Mouse (Mus musculus) heart, embryonic 13.5 days (tissue): ENCODE results near the gene Padi1. TPM values are rescaled to one million over a fixed set of nuclear protein-coding genes. Genes with fewer than 3 reads are reported as not detected.

ENCODE experiments used
- ATAC-seq: fragments of 200-750 bp; cut with Nextera tagmentation; 2 replicates; pipeline ENCODE4 v1.8.0; 2017; ENCODE audit warnings: moderate TSS enrichment; ENCODE audit not compliant: insufficient number of reproducible peaks, low FRiP score, low TSS enrichment; ENCODE audit errors: extremely low read depth
- H3K27ac ChIP-seq: fragments of 300-500 bp; sonication (generic); replicated peaks from 2 replicates; pipeline ENCODE4 v1.5.1; 2015; ENCODE audit warnings: moderate library complexity, mild to moderate bottlenecking, inconsistent platforms
- H3K27me3 ChIP-seq: fragments of 300-500 bp; sonication (generic); replicated peaks from 2 replicates; pipeline ENCODE4 v1.6.1; 2015; ENCODE audit warnings: mild to moderate bottlenecking, inconsistent platforms
- H3K36me3 ChIP-seq: fragments of 300-500 bp; sonication (generic); 2 replicates; pipeline ENCODE4 v1.6.1; 2015; ENCODE audit warnings: mild to moderate bottlenecking, inconsistent platforms
- H3K4me1 ChIP-seq: fragments of 300-500 bp; sonication (generic); 2 replicates; pipeline ENCODE4 v1.6.1; 2015; ENCODE audit warnings: inconsistent platforms
- H3K4me2 ChIP-seq: fragments of 300-500 bp; sonication (generic); 2 replicates; pipeline ENCODE4 v1.6.1; 2015; ENCODE audit warnings: inconsistent platforms, mild to moderate bottlenecking, moderate library complexity
- H3K4me3 ChIP-seq: fragments of 300-500 bp; sonication (generic); 2 replicates; pipeline ENCODE4 v1.5.1; 2015; ENCODE audit warnings: moderate library complexity, mild to moderate bottlenecking, inconsistent platforms
- H3K9ac ChIP-seq: fragments of 300-500 bp; sonication (generic); 2 replicates; pipeline ENCODE4 v1.6.1; 2015; ENCODE audit warnings: inconsistent platforms, mild to moderate bottlenecking, moderate library complexity
- H3K9me3 ChIP-seq: fragments of 300-500 bp; sonication (generic); 2 replicates; pipeline ENCODE4 v1.6.1; 2016; ENCODE audit warnings: inconsistent platforms
- WGBS: fragments of 180-500 bp; shearing (Covaris S2); methylation state at CpG from one replicate; pipeline ENCODE4 v1.1.7; 2015; ENCODE audit warnings: mixed read lengths; 5-methylcytosine and 5-hydroxymethylcytosine counted together
- polyA plus RNA-seq: library from polyadenylated mRNA; unstranded; fragments of >200 nt; fragmentation: Nextera tagmentation; extraction: Ambion mirVana; gene quantifications from 2 replicates; pipeline ENCODE4 v1.2.1, GENCODE M21; 2015

Padi1 gene
- polyA plus RNA-seq, 1 experiment from 2014 or later = 0.12 TPM

DNA sequence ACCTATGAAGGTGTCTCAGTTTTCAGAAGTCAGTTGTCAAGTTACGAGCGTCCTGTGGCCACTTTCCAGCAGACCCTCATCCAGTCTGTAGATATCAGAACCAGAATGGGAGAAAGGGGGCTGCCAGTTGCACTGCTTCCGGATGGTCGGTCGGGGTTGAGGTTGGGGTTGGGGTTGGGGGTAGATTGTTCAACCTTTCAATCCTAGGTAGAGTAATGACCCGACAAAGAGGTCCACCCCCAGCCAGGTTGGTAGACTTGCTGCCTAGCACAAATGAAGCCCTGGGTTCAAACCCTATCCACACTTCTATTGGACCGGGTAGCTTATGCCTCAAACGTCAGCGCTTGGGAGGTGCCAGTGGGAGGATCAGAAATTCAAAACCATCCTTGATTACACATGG is 33.1 kb upstream of the Padi1 start:
- no peak for ATAC-seq
- 79% methylated on average over 9 of the region's 9 CpGs for WGBS

GRCm38 (mm10) chr4:140877441-140877840 is 31.9 kb upstream of the Padi1 start:
- no peak overlapping the region for H3K4me2 ChIP-seq
- no peak for ATAC-seq
- H3K36me3 ChIP-seq = no peaks in the 10 kb centered on the region
- H3K9me3 ChIP-seq = peaks cover 13% of the 10 kb centered on the region
- no peak overlapping the region for H3K4me3 ChIP-seq
- H3K27ac ChIP-seq = no peak overlapping the region
- peaks cover 4% of the 10 kb centered on the region for H3K27me3 ChIP-seq
- 61% methylated on average over 9 of the region's 9 CpGs for WGBS
- no peak overlapping the region for H3K9ac ChIP-seq
- H3K4me1 ChIP-seq = no peaks in the 10 kb centered on the region

More for the DNA sequence above, 33.1 kb upstream of the Padi1 start:
- H3K36me3 ChIP-seq = no peaks in the 10 kb centered on the region
- H3K27ac ChIP-seq = no peak overlapping the region
- H3K4me2 ChIP-seq = no peak overlapping the region
- H3K4me1 ChIP-seq = no peaks in the 10 kb centered on the region
- peaks cover 4% of the 10 kb centered on the region for H3K27me3 ChIP-seq
- H3K9ac ChIP-seq = no peak overlapping the region
- no peak overlapping the region for H3K4me3 ChIP-seq
- peaks cover 6% of the 10 kb centered on the region; the same call in 1 of the 2 replicates for H3K9me3 ChIP-seq

DNA sequence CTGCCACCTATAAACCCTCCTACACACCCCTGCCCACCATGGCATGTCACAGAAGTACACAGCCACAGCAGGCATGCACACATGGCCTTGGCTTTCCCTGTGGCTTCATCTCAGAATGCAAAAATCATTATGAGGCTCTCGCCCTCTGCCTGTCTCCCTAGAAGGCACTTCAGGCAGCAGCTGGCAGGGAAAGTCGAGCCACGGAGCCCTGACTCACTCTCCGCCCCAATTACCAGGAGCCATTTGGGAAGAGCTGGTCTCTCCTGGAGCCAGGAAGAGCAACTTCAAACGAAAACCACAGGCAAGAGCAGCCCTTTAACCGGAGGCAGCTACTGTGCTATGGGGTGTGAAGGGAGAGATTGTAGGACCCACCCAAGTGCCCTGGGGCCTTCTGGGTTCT is 31.1 kb upstream of the Padi1 start:
- peaks cover 13% of the 10 kb centered on the region for H3K9me3 ChIP-seq
- H3K4me3 ChIP-seq = no peak overlapping the region
- no peaks in the 10 kb centered on the region for H3K4me1 ChIP-seq
- H3K27ac ChIP-seq = no peak overlapping the region
- no peaks in the 10 kb centered on the region for H3K36me3 ChIP-seq
- peaks cover 4% of the 10 kb centered on the region for H3K27me3 ChIP-seq
- no peak for ATAC-seq
- no peak overlapping the region for H3K9ac ChIP-seq
- WGBS = 50% methylated on average over 6 of the region's 6 CpGs
- H3K4me2 ChIP-seq = no peak overlapping the region

DNA sequence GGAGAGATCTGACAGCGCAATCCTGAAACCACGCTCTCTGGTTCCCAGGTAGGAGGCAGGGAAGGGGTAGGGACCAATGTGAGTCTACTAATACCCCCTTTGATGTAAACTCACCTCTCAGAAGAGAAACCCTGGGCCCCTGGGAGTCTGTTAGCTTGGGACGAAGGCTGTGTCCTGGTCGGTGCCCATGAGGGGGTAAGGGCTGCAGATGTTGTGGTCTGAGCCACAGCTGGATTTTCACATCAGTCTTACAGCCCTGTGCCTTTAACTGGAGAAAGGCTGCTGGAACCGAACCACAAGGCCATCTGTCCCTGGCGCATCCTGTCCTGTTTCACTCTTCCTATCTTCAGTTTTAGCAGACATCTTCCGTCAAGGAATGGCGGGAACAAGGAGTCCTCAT is 30.6 kb upstream of the Padi1 start:
- 81% methylated on average over 8 of the region's 8 CpGs for WGBS
- Histone ChIP-seq H3K4me3 (no peak overlapping the region), H3K4me2 (no peak overlapping the region), H3K4me1 (no peaks in the 10 kb centered on the region), H3K9me3 (peaks cover 13% of the 10 kb centered on the region), H3K36me3 (no peaks in the 10 kb centered on the region), H3K9ac (no peak overlapping the region), H3K27me3 (peaks cover 4% of the 10 kb centered on the region), H3K27ac (no peak overlapping the region)
- no peak for ATAC-seq

GRCm38 (mm10) chr4:140873011-140873410 is 27.4 kb upstream of the Padi1 start:
- peaks cover 13% of the 10 kb centered on the region for H3K9me3 ChIP-seq
- no peaks in the 10 kb centered on the region for H3K36me3 ChIP-seq
- no peak overlapping the region for H3K4me3 ChIP-seq
- peaks cover 12% of the 10 kb centered on the region for H3K4me1 ChIP-seq
- ATAC-seq = no peak
- H3K27ac ChIP-seq = no peak overlapping the region
- H3K27me3 ChIP-seq = peaks cover 17% of the 10 kb centered on the region
- no peak overlapping the region for H3K4me2 ChIP-seq
- 30% methylated on average over 11 of the region's 11 CpGs for WGBS
- no peak overlapping the region for H3K9ac ChIP-seq

DNA sequence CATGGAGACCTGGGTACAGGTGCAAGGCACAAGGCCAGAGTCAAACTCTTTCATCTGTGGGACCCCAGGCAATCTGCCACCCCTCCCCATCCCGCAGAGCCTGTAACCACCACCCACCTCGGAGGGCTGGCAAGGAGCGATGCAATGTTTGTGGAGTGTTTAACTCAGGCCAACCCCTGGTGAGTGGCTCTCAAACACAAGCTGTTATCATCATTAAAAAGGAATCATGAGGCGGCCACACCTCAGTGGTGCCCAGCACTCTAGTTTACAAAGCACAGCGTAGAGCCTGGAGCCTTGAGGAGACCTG is 27.1 kb upstream of the Padi1 start:
- no peak overlapping the region for H3K27ac ChIP-seq
- peaks cover 13% of the 10 kb centered on the region for H3K9me3 ChIP-seq
- no peaks in the 10 kb centered on the region for H3K36me3 ChIP-seq
- no peak overlapping the region for H3K4me2 ChIP-seq
- H3K4me1 ChIP-seq = peaks cover 16% of the 10 kb centered on the region
- 74% methylated on average over 5 of the region's 5 CpGs for WGBS
- no peak for ATAC-seq
- H3K9ac ChIP-seq = no peak overlapping the region
- no peak overlapping the region for H3K4me3 ChIP-seq
- H3K27me3 ChIP-seq = peaks cover 16% of the 10 kb centered on the region

- Histone ChIP-seq H3K36me3 (no peaks in the 10 kb centered on the region), H3K4me3 (no peak overlapping the region), H3K9ac (no peak overlapping the region), H3K4me2 (no peak overlapping the region), H3K27ac (no peak overlapping the region), H3K4me1 (peaks cover 22% of the 10 kb centered on the region), H3K9me3 (peaks cover 13% of the 10 kb centered on the region), H3K27me3 (peaks cover 13% of the 10 kb centered on the region)
- no peak for ATAC-seq
- 75% methylated on average over 8 of the region's 8 CpGs for WGBS
These were observed 26.5 kb upstream of the Padi1 start for GRCm38 (mm10) chr4:140871851-140872685.

DNA sequence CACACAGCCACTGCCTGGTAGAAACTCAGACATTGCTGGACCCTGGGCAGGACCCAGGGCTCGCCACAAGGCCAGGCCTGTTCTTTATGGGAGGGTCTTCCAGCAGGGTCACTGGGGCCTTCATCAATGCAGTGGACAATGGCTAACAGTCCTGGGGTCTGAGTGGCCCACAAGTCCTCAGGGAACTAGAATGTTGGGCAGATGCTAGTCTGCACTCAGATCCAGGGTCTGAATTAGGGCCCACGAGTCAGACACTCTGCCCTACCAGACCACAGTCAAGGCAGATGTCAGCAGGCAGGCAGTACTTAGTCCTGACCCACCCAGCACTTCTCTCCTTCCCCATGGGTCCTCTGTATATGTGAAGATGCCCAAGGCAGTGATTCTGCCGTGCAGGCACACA is 25.8 kb upstream of the Padi1 start:
- Histone ChIP-seq H3K9me3 (peaks cover 13% of the 10 kb centered on the region), H3K9ac (no peak overlapping the region), H3K36me3 (no peaks in the 10 kb centered on the region), H3K4me1 (peaks cover 22% of the 10 kb centered on the region), H3K4me2 (no peak overlapping the region), H3K4me3 (no peak overlapping the region), H3K27me3 (peaks cover 13% of the 10 kb centered on the region), H3K27ac (no peak overlapping the region)
- ATAC-seq = no peak
- 79% methylated on average over 3 of the region's 3 CpGs for WGBS

- H3K36me3 ChIP-seq = no peaks in the 10 kb centered on the region
- peaks cover 13% of the 10 kb centered on the region for H3K27me3 ChIP-seq
- no peak overlapping the region for H3K9ac ChIP-seq
- no peak overlapping the region for H3K27ac ChIP-seq
- H3K9me3 ChIP-seq = peaks cover 13% of the 10 kb centered on the region
- no peak overlapping the region for H3K4me3 ChIP-seq
- no peak for ATAC-seq
- peaks cover 22% of the 10 kb centered on the region for H3K4me1 ChIP-seq
- no peak overlapping the region for H3K4me2 ChIP-seq
- WGBS = 69% methylated on average over 7 of the region's 7 CpGs
These were observed 25.3 kb upstream of the Padi1 start for GRCm38 (mm10) chr4:140870876-140871275.

DNA sequence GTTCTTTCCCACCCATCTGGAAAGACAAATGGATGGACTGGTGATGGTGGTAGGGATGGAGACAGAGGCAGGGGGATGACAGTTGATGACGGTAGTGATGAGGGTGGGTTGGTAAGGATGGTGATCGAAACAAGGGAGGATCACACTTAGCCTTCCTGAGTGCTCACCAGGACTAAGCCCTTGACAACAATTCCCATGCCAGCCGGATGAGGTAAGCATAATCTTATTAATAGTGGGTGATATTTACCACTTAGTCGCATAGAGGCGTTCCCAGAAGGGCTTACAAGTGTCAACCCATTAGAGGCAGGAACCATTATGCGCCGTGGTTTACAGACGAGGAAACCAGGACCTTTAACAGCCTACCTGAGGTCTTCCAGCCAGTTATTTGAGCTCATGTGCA is 24.4 kb upstream of the Padi1 start:
- Histone ChIP-seq H3K27me3 (peaks cover 13% of the 10 kb centered on the region), H3K9ac (no peak overlapping the region), H3K4me3 (no peak overlapping the region), H3K4me1 (peaks cover 22% of the 10 kb centered on the region), H3K4me2 (no peak overlapping the region), H3K9me3 (peaks cover 13% of the 10 kb centered on the region), H3K27ac (no peak overlapping the region), H3K36me3 (no peaks in the 10 kb centered on the region)
- ATAC-seq = no peak
- WGBS = 74% methylated on average over 8 of the region's 8 CpGs

DNA sequence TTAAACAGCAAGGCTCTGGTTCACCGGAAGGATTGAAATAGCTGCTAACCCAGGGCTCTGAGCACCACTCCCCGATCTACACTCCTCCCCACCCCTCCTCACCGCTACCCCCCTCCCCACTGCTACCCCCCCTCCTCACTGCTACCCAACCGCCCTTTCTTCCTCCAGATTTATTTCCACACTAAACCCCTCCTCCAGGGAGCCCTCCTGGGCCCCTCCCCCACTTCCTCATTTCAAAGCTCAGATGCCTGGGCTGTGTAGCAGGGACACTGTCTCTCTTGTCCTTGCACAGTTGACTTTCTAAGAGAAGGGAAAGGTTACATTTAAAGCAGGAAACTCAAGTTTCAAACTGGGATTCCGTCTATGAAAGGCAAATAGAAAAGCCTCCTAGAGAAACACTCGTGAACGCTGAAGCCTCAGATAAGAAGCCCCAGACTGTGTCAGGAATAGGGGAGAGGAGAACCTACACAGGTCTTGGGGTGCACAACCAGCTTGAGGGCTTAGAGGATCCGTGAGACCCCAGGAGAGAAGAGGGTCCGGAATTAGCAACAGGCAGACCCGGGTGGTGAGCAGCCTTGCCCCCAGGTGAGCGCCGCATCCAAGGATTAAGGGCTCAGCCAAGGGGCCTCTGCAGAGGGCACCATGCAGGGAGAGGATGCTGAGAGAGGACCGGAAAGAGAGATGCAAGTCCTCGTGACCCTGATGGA is 23.1 kb upstream of the Padi1 start:
- Histone ChIP-seq H3K4me1 (peaks cover 22% of the 10 kb centered on the region), H3K27me3 (peaks cover 13% of the 10 kb centered on the region), H3K9me3 (peaks cover 6% of the 10 kb centered on the region), H3K4me2 (peak overlapping the region; percentile 43), H3K27ac (no peak overlapping the region), H3K9ac (no peak overlapping the region), H3K36me3 (no peaks in the 10 kb centered on the region), H3K4me3 (no peak overlapping the region)
- WGBS = 2% methylated on average over 14 of the region's 14 CpGs
- ATAC-seq = no peak
